25 mouse cellular contexts compared by ENCODE assay signal in genomic region chr13:73019181-73019580, GRCm38 (mm10).
"Had no signal": no experiment of that assay in that cellular context is flagged by ENCODE, and none has a peak within 500 bp of the region (broad histone marks: within the 10 kb centered on the region; RNA-seq: fewer than 3 reads in every experiment).

No protein-coding gene starts in this region.

- H3K4me1 ChIP-seq: heart, embryonic 13.5 days; heart, embryonic 15.5 days; intestine, embryonic 15.5 days; limb, embryonic 10.5 days; limb, embryonic 12.5 days had no signal

- DNase-seq: gastrocnemius, adult 2 months; gastrocnemius, postnatal 10 days; gastrocnemius, postnatal 25 days; heart, adult 2 months; heart, postnatal 14 days; heart, postnatal 4 days; kidney, adult 18-20 months; kidney, adult 8-10 months; kidney, postnatal 10 days; kidney, postnatal 25 days; kidney, postnatal 4 days; liver had no signal

- H3K4me2 ChIP-seq: heart, embryonic 11.5 days; heart, embryonic 13.5 days; heart, embryonic 15.5 days; hindbrain, embryonic 14.5 days; intestine, embryonic 15.5 days; limb, embryonic 12.5 days; liver, embryonic 11.5 days had no signal

- H3K9me3 ChIP-seq: heart, embryonic 13.5 days; heart, embryonic 15.5 days; intestine, embryonic 15.5 days; limb, embryonic 10.5 days; limb, embryonic 12.5 days had no signal

- H3K4me3 ChIP-seq: gastrocnemius, adult 2 months; heart, adult 2 months; heart, embryonic 13.5 days; heart, embryonic 15.5 days; intestine, embryonic 15.5 days; layer of hippocampus, adult 2 months; left cerebral cortex, adult 2 months; limb, embryonic 10.5 days; limb, embryonic 12.5 days had no signal

- H3K36me3 ChIP-seq: heart, embryonic 13.5 days; heart, embryonic 15.5 days; intestine, embryonic 15.5 days; limb, embryonic 10.5 days; limb, embryonic 12.5 days had no signal

- H3K9ac ChIP-seq: heart, embryonic 13.5 days; heart, embryonic 15.5 days; hindbrain, embryonic 14.5 days; intestine, embryonic 15.5 days; limb, embryonic 12.5 days had no signal

- H3K27me3 ChIP-seq: heart, embryonic 13.5 days; heart, embryonic 15.5 days; intestine, embryonic 15.5 days; limb, embryonic 12.5 days had no signal

- H3K27ac ChIP-seq: gastrocnemius, adult 2 months; heart, adult 2 months; heart, embryonic 13.5 days; heart, embryonic 15.5 days; hindbrain, embryonic 14.5 days; intestine, embryonic 15.5 days; layer of hippocampus, adult 2 months; left cerebral cortex, adult 2 months; limb, embryonic 10.5 days; limb, embryonic 12.5 days had no signal

- ATAC-seq: hindbrain, embryonic 16.5 days; inflammation-experienced regulatory T-cells, adult 6 months; intestine, embryonic 15.5 days; intestine, postnatal 0 days had no signal
